Mouse (Mus musculus) liver, embryonic 13.5 days (tissue): ENCODE data around the gene Zfp839. TPM values are rescaled to one million over a fixed set of nuclear protein-coding genes. Genes with fewer than 3 reads are reported as not detected.

ENCODE experiments used
- polyA plus RNA-seq: library from polyadenylated mRNA; unstranded; fragments of >200 nt; fragmentation: Nextera tagmentation; extraction: Ambion mirVana; gene quantifications from 2 replicates; pipeline ENCODE4 v1.2.1, GENCODE M21; 2015

Gene Zfp839
- polyA plus RNA-seq, 1 experiment from 2014 or later, result 1.6 TPM

Other genes starting within 250 kb of the Zfp839 start
- 11.1 and 13.5 TPM in 2 replicates for gene Dync1h1, start 248.8 kb upstream of the Zfp839 start, polyA plus RNA-seq
- not detected in 2 replicates for gene 1700001K19Rik, start 167.6 kb upstream of the Zfp839 start, polyA plus RNA-seq
- 1,126 and 1,282 TPM in 2 replicates for gene Hsp90aa1, start 147.5 kb upstream of the Zfp839 start, polyA plus RNA-seq
- gene Wdr20, start 112.3 kb upstream of the Zfp839 start, polyA plus RNA-seq, result 9.4 and 10.6 TPM in 2 replicates
- gene Mok, start 9.3 kb upstream of the Zfp839 start, polyA plus RNA-seq, result 0.33 and 0.46 TPM in 2 replicates
- 91.0 and 100 TPM in 2 replicates for gene Cinp, start 38.9 kb downstream of the Zfp839 start, polyA plus RNA-seq
- gene Tecpr2, start 39.0 kb downstream of the Zfp839 start, polyA plus RNA-seq, result 1.7 and 1.9 TPM in 2 replicates
- 54.2 and 57.6 TPM in 2 replicates for gene Ankrd9, start 128.8 kb downstream of the Zfp839 start, polyA plus RNA-seq
- 5.8 and 6.1 TPM in 2 replicates for gene Rcor1, start 189.1 kb downstream of the Zfp839 start, polyA plus RNA-seq